Mouse (Mus musculus): Measurements from ENCODE around the gene Ddx21. TPM values are rescaled to one million over a fixed set of nuclear protein-coding genes. Genes with fewer than 3 reads are reported as not detected.
"Not testable (repeated sequence)": the region's sequence is repeated elsewhere in the genome, so short reads cannot be mapped to it uniquely, and the experiment has no call there.

Gene Ddx21
- polyA plus RNA-seq, 1 experiment from 2014 or later = 8.2 TPM

DNA sequence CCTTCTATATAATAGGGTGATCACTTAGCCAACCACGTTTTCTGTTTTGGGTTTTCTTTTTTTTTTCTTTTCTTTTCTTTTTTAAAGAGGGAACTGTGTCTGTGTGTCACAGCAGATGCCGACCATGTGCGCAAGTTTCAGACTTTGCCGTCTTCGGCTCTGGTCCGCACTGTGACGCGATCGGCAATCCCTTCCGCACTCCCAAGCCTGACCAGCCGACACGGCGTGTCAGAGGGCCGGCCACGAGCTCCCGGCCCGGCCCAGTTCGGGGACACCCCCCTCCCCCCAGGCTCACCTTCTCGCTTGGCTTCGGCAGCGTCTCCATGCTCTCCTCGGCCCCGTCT, 276 bp downstream of the Ddx21 start:
- no peak for TF ChIP-seq EP300 (IDR thresholded peaks at IDR 0.05)
- TF ChIP-seq CTCF (IDR thresholded peaks at IDR 0.05) = no peak
- ATAC-seq (peak; percentile 88), DNase-seq (ENCODE audit: low spot score) (no peak)
- Histone ChIP-seq H3K4me3 (ENCODE audit: low read depth, low read length) (peak overlapping the region; percentile 71), H3K36me3 (ENCODE audit: insufficient read depth, low read length) (peaks cover 5% of the 10 kb centered on the region; the same call in 1 of the 2 replicates), H3K4me1 (ENCODE audit: insufficient read depth, low read depth, low read length) (no peaks in the 10 kb centered on the region; the same call in 1 of the 2 replicates), H3K9ac (replicated peaks; ENCODE audit: low read depth) (peak overlapping the region; percentile 69), H3K27ac (ENCODE audit: low read length) (peak overlapping the region; percentile 68), H3K27me3 (replicated peaks; ENCODE audit: insufficient read depth, low read length) (no peaks in the 10 kb centered on the region), H3K9me3 (ENCODE audit: low read length) (no peaks in the 10 kb centered on the region), H3K4me2 (replicated peaks; ENCODE audit: low read depth, low read length) (peak overlapping the region; percentile 93)
- under 1% methylated on average over 23 of the region's 23 CpGs for WGBS

DNA sequence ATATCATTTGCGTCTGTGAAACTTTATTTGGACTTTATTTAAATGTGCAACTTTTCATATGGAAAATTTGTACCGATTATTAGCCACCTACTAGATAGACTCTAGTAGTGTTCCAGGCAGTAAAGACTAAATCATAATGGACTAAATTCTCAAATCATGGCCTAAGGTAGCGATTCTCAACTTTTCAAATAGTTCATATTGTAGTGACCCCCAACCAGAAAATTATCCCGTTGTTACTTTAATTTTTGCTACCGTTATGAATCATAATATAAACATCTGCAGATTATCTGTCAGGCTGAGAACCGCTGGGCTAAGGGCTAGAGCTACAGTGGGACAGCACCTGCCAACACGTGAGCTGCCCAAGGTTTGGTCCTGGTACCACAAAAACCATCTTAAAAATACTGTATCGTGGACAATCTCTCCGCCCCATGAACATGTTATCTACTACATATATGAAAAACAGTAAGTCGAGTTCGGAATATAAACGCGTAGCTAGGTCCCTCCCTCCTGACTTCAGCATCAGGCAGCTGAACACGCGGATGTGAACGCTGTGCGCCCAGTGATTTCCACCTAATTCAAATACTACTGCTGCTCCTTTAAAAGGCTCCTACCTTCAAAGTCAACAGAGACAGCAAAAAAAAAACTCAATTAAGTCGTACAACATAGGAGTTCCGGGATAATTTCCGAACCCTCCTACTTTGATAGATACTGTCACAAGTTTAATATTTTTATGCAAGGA, 859 bp downstream of the Ddx21 start:
- no peak for DNase-seq (ENCODE audit: low spot score)
- Histone ChIP-seq H3K36me3 (ENCODE audit: insufficient read depth, low read length) (peaks cover 5% of the 10 kb centered on the region; the same call in 1 of the 2 replicates), H3K4me2 (replicated peaks; ENCODE audit: low read depth, low read length) (peak overlapping the region; percentile 93), H3K9me3 (ENCODE audit: low read length) (no peaks in the 10 kb centered on the region), H3K27me3 (replicated peaks; ENCODE audit: insufficient read depth, low read length) (no peaks in the 10 kb centered on the region), H3K27ac (ENCODE audit: low read length) (peak overlapping the region; percentile 68; the same call in 1 of the 2 replicates), H3K9ac (replicated peaks; ENCODE audit: low read depth) (peak overlapping the region; percentile 69), H3K4me1 (ENCODE audit: insufficient read depth, low read depth, low read length) (no peaks in the 10 kb centered on the region; the same call in 1 of the 2 replicates), H3K4me3 (ENCODE audit: low read depth, low read length) (peak overlapping the region; percentile 71)
- ATAC-seq = no peak
- TF ChIP-seq CTCF (IDR thresholded peaks at IDR 0.05) = no peak
- no peak for TF ChIP-seq EP300 (IDR thresholded peaks at IDR 0.05)
- 9% methylated on average over 20 of the region's 20 CpGs for WGBS

- Histone ChIP-seq H3K9ac (replicated peaks; ENCODE audit: low read depth) (no peak overlapping the region), H3K4me1 (ENCODE audit: insufficient read depth, low read depth, low read length) (no peaks in the 10 kb centered on the region; the same call in 1 of the 2 replicates), H3K36me3 (ENCODE audit: insufficient read depth, low read length) (peaks cover 5% of the 10 kb centered on the region; the same call in 1 of the 2 replicates), H3K9me3 (ENCODE audit: low read length) (no peaks in the 10 kb centered on the region), H3K4me3 (ENCODE audit: low read depth, low read length) (no peak overlapping the region), H3K27me3 (replicated peaks; ENCODE audit: insufficient read depth, low read length) (no peaks in the 10 kb centered on the region), H3K4me2 (replicated peaks; ENCODE audit: low read depth, low read length) (no peak overlapping the region), H3K27ac (ENCODE audit: low read length) (no peak overlapping the region)
- DNase-seq (ENCODE audit: low spot score) (no peak), ATAC-seq (no peak)
- no peak for TF ChIP-seq EP300 (IDR thresholded peaks at IDR 0.05)
- no peak for TF ChIP-seq CTCF (IDR thresholded peaks at IDR 0.05)
- WGBS = 82% methylated on average over 6 of the region's 6 CpGs
Measured at GRCm38 (mm10) chr10:62600056-62600455, 2.0 kb downstream of the Ddx21 start.

DNA sequence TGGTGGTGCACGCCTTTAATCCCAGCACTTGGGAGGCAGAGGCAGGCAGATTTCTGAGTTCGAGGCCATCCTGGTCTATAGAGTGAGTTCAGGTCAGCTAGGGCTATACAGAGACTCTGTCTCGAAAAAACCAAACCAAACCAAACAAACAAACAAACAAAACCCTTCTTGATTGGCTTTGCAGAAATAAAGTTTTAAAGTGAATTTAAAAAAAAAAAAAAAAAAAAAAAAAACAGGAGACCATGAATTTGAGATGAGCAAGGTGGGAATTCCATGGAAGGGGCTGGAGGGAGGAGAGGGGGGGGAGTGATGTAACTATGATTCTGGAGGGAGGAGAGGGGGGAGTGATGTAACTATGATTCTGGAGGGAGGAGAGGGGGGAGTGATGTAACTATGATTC, 2.8 kb downstream of the Ddx21 start:
- 94% methylated on average over 3 of the region's 3 CpGs for WGBS
- H3K4me1 ChIP-seq (ENCODE audit: insufficient read depth, low read depth, low read length); H3K9ac ChIP-seq (replicated peaks; ENCODE audit: low read depth); H3K4me3 ChIP-seq (ENCODE audit: low read depth, low read length); H3K4me2 ChIP-seq (replicated peaks; ENCODE audit: low read depth, low read length); H3K27me3 ChIP-seq (replicated peaks; ENCODE audit: insufficient read depth, low read length); DNase-seq (ENCODE audit: low spot score); H3K9me3 ChIP-seq (ENCODE audit: low read length); H3K27ac ChIP-seq (ENCODE audit: low read length); ATAC-seq: not testable (repeated sequence)
- H3K36me3 ChIP-seq (ENCODE audit: insufficient read depth, low read length) = peaks cover 10% of the 10 kb centered on the region; the same call in 1 of the 2 replicates

- H3K4me1 ChIP-seq (ENCODE audit: insufficient read depth, low read depth, low read length) = no peaks in the 10 kb centered on the region
- no peaks in the 10 kb centered on the region for H3K9me3 ChIP-seq (ENCODE audit: low read length)
- TF ChIP-seq CTCF (IDR thresholded peaks at IDR 0.05) (no peak), EP300 (IDR thresholded peaks at IDR 0.05) (no peak)
- DNase-seq (ENCODE audit: low spot score) (no peak), ATAC-seq (no peak)
- H3K27ac ChIP-seq (ENCODE audit: low read length) = no peak overlapping the region
- 86% methylated on average over 7 of the region's 7 CpGs for WGBS
- no peak overlapping the region for H3K4me2 ChIP-seq (replicated peaks; ENCODE audit: low read depth, low read length)
- H3K9ac ChIP-seq (replicated peaks; ENCODE audit: low read depth) = no peak overlapping the region
- no peaks in the 10 kb centered on the region for H3K27me3 ChIP-seq (replicated peaks; ENCODE audit: insufficient read depth, low read length)
- H3K4me3 ChIP-seq (ENCODE audit: low read depth, low read length) = no peak overlapping the region
- peaks cover 23% of the 10 kb centered on the region for H3K36me3 ChIP-seq (ENCODE audit: insufficient read depth, low read length)
Measured at GRCm38 (mm10) chr10:62592496-62592895, 9.6 kb downstream of the Ddx21 start.

DNA sequence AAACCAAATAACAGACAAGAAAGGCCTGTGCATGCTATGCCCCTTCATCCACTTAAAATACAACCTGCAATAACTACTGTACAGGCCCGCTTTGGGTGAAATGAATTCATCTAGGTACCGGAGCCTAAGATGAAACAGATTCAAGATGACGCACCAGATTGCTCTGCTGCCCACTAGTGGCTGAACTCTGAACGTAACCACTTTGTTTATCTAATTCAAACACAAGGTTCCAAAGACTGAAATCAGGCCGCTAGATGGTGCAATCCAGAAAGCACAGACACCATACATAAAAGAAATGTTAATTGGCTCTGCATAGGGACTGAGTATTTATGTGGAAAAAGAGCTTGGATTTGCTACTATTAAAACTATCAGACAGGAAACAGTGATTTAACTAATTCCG, 11.9 kb downstream of the Ddx21 start:
- H3K27ac ChIP-seq (ENCODE audit: low read length) = no peak overlapping the region
- H3K27me3 ChIP-seq (replicated peaks; ENCODE audit: insufficient read depth, low read length) = no peaks in the 10 kb centered on the region
- TF ChIP-seq CTCF (IDR thresholded peaks at IDR 0.05) = peak; percentile 98
- no peak for TF ChIP-seq EP300 (IDR thresholded peaks at IDR 0.05)
- H3K9ac ChIP-seq (replicated peaks; ENCODE audit: low read depth) = no peak overlapping the region
- no peaks in the 10 kb centered on the region for H3K9me3 ChIP-seq (ENCODE audit: low read length)
- H3K4me3 ChIP-seq (ENCODE audit: low read depth, low read length) = no peak overlapping the region
- ATAC-seq = peak; percentile 68
- 26% methylated on average over 6 of the region's 6 CpGs for WGBS
- H3K4me1 ChIP-seq (ENCODE audit: insufficient read depth, low read depth, low read length) = no peaks in the 10 kb centered on the region
- H3K36me3 ChIP-seq (ENCODE audit: insufficient read depth, low read length) = peaks cover 25% of the 10 kb centered on the region
- peak; percentile 96 for DNase-seq (ENCODE audit: low spot score)
- H3K4me2 ChIP-seq (replicated peaks; ENCODE audit: low read depth, low read length) = no peak overlapping the region; the same call in 1 of the 2 replicates
